Mouse (Mus musculus) ES-E14 (cell line): ENCODE results near the gene Chst11.

ENCODE experiments used
- CHD2 ChIP-seq: IDR thresholded peaks from 2 replicates; pipeline ENCODE4 v1.6.1; 2014; ENCODE audit warnings: mild to moderate bottlenecking, low read depth, low read length, inconsistent platforms
- HCFC1 ChIP-seq: IDR thresholded peaks from 2 replicates; pipeline ENCODE4 v1.6.1; 2012; ENCODE audit warnings: low read length, inconsistent platforms, borderline replicate concordance; ENCODE audit not compliant: insufficient read depth
- MAFK ChIP-seq: IDR thresholded peaks from 2 replicates; pipeline ENCODE4 v1.6.1; 2014; ENCODE audit warnings: mild to moderate bottlenecking, low read depth, low read length, inconsistent platforms; ENCODE audit not compliant: insufficient read depth
- ZC3H11A ChIP-seq: IDR thresholded peaks from 2 replicates; pipeline ENCODE4 v1.6.1; 2012; ENCODE audit warnings: low read depth, mild to moderate bottlenecking, inconsistent platforms, low read length, borderline replicate concordance

GRCm38 (mm10) chr10:83022616-83023015, 37.3 kb downstream of the Chst11 start:
- no peak for TF ChIP-seq ZC3H11A
- no peak for TF ChIP-seq MAFK
- no peak for TF ChIP-seq HCFC1
- no peak for TF ChIP-seq CHD2
